Mouse (Mus musculus) right cerebral cortex, postnatal 14 days (tissue): ENCODE measurements around the gene Kcnmb4.

Experiments
- DNase-seq: peaks from one replicate; pipeline ENCODE4 v3.0.0; 2022

Gene Kcnmb4

GRCm38 (mm10) chr10:116450621-116451020 lies 23.1 kb downstream of the Kcnmb4 start:
- no peak for DNase-seq

- DNase-seq, result no peak
Measured at GRCm38 (mm10) chr10:116448166-116448565, 25.5 kb downstream of the Kcnmb4 start.

- no peak for DNase-seq
Measured at GRCm38 (mm10) chr10:116447176-116447575, 26.5 kb downstream of the Kcnmb4 start.

DNA sequence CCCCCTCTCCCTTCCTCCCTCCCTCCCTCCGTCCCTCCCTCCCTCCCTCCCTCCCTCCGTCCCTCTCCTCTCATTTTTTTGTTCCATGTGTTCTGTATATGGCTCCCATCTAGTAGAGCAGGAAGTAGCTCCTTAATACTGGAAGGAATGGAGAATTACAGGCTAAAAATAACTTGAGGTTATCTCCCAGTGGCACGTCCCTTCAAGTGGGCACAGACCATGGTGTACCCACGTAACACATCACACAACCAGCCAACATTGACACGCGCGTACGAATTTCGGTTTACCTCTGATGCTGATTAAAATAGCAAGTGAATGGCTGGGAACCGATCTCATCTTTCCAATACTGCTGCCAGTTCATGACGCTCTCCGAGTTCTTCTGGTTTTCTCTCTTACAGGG lies 27.6 kb downstream of the Kcnmb4 start:
- DNase-seq, result no peak

DNA sequence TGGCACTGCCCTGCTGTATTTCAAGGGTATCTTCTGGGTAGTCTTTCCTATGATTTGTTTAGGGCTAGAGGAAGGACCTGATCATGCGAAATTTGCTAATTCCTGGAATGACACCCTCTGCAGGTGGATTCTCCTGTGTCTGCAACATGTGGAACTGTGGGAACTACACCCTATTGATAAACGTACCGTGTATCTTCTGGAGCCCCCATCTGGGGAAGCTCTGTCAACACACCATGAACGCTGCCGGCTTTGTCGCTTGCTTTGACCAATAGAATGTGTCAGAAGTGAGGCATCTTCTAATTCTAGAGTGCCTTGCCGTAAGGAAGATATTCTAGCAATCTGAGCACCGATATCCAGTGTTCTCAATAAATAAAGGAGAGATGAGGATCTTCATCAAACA lies 28.9 kb downstream of the Kcnmb4 start:
- DNase-seq, result no peak

DNA sequence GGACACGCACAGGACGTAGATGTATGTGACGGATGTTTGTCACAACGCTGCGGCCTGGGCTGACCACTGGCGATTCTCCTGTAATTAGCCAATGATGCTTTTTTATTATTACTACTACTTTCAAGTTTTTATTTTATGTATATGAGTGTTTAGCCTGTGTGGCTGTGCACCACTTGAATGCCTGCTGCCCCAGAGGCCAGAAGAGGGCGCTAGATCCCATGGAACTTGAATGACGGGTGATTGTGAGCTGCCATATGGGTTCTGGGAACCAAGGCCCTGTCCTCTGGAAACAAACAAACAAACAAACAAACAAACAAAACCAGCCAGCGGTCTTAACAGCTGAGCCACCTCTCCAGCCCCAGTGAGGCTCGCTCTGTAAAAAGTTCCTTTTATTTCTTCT lies 29.3 kb downstream of the Kcnmb4 start:
- no peak for DNase-seq

GRCm38 (mm10) chr10:116440946-116441345 lies 32.7 kb downstream of the Kcnmb4 start:
- no peak for DNase-seq

DNA sequence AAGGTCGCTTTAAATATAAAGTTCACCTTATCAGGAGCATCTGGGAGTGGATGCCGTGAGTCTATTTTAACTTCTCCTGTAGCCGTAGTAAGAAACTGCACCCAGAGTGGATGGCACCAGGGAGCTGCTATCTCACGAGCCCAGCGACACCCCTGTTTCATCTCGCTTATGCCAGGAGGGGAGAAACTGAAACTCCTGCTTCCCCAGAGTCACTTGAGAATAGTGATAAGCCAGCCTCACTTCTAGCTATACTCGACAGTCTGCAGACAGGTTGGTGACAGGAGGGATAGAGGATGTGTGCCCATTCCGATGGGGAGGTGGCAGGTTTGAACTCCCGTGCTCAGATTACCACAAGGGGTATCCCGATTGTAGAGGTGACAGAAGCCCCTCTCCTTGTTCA lies 33.6 kb downstream of the Kcnmb4 start:
- no peak for DNase-seq

- DNase-seq, result no peak
Measured at GRCm38 (mm10) chr10:116435455-116435854, 38.2 kb downstream of the Kcnmb4 start.

- DNase-seq, result no peak
Measured at GRCm38 (mm10) chr10:116432421-116432820, 41.3 kb downstream of the Kcnmb4 start.

- DNase-seq, result peak; percentile 62
Measured at GRCm38 (mm10) chr10:116428026-116428780, 45.5 kb downstream of the Kcnmb4 start.

GRCm38 (mm10) chr10:116426176-116426575 lies 47.5 kb downstream of the Kcnmb4 start:
- DNase-seq, result no peak

DNA sequence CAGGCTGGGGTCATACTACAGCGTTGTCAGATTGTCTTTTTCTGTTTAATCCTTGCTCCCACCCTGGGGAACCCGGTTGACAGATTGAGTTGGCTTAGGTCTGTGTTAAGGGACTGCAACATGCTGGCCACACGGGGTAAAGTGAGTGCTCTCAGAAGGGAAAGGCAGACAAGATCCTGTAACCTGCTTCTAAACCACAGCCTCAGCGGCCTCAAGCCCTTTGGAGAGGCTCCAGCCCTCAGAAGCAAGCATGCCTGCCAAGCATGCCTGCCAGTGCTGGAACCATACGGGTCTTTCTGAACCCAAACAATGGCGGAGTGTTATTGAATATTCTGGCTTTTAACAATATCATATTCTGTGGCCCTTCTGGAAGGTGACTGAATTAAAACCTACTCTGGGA lies 48.8 kb downstream of the Kcnmb4 start:
- DNase-seq, result no peak

DNA sequence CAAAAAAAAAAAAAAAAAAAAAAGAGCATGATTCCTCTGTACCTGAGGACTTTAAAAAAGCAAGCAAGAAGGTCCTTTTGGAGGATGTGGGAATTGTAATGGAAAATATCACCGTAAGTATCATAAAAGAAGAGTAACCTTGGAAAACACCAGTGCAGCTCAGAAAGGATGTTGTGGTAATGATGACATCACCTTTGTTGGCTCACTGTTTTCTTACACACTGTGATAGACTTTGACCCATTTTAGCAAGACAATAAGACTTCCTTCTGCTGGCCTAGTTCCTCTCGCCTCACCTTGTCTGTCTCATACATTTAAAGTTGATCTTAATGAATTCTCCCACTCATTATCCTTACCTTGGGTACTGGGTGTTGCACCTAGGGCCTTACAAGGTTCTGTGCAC lies 51.1 kb downstream of the Kcnmb4 start:
- no peak for DNase-seq

DNA sequence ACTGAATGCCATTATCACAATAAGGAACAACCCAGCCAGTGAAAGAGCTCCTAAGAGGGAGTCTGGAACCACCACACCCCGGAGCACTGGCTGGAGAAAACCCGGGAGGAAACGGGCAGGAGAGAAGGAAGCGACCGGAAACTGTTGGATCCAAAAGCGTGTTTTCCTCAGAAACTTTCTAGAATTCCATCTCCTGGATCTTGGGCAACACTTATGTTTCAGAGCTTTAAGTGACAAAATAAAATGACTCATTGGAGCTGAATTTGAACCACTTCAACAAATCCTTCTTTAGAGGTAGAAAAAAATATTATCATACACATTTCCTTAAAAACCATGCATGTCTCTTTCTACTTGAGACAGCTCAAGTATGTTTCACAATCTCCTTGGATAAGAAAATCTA lies 52.7 kb downstream of the Kcnmb4 start:
- no peak for DNase-seq

DNA sequence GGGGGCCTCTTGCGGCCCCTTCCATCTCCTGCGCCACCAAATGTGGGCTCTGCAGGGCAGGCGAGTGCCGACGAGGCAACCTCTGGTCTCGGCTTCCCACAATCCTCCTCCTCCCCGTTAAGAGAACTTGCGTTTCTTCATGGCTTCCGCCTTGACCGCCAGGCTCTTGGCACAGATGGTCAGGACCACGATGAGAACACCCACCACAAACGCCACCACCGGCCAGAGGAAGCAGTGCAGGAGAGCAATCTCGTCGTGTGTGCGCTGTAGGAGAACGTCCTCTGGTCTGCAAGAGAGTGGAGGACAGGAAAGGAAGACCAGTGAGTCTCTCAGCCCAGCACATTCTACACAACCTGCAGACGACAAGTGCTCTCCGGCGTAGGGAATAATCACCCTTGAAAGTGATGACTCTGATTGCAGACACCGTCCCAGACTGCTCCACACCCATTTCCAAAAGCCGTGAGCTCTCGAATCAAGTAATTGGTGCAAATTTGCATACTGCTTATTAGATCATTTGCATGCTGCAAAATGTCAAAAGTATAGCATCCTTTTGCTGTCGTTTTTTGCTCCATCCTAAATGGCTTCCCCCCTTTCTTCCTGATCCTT lies 55.5 kb downstream of the Kcnmb4 start:
- DNase-seq, result no peak

DNA sequence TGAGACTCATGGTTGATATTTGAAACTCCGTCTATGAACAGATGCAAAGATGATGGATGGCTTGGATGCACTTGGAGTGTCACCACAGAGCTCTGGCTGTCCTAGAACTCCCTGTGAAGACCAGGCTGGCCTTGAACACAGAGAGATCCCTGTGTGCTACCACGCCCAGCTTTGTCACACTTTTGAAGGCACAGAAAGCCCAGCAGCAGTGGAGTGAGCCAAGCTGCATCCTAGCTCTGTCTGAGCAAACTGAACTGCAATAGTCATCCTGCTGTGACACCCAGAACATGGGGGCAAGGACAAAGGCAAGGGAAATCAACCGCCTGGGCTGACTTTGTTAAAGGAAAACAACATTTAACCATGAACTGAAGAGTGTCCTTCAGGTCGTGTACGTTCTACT lies 57.0 kb downstream of the Kcnmb4 start:
- no peak for DNase-seq

DNA sequence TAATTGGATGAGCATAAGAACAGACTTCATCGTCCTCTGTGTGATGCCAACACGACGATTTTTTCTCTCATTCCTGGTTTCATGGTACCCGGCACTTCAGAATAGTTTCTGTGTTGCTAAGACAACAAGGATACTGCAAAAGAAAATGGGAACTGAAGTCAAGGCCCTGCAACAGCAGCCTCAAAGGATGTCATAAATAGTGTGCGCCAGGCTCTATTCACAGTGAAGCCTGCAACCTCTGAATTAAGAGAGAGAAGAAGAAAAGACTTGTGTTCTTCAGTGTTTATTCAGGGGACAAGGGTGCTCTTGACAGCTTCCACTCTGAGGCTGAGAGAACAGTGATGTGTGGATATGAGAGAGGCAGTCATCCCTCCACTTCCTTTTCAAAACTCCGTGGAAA lies 57.5 kb downstream of the Kcnmb4 start:
- no peak for DNase-seq

DNA sequence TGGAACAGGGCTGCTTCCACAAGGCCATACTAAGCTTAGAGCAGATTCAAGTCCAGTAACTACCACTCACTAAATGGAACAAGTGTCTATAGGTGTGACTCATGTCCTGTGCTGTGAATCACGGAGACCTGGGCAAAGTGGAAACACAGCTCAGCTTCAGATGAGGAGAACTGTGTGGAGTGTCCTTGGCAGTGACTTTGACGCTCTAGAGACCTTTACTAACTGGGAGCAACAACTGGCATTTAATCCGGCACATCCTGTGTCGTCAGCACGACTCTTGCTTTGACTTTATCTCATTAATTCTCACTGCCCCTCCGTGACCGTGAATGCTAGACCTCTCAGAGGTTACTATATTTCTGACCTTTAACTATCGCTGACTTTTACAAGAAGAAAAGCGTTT lies 62.9 kb downstream of the Kcnmb4 start:
- no peak for DNase-seq

- no peak for DNase-seq
Measured at GRCm38 (mm10) chr10:116407684-116408359, 65.9 kb downstream of the Kcnmb4 start.

GRCm38 (mm10) chr10:116405011-116405410 lies 68.7 kb downstream of the Kcnmb4 start:
- DNase-seq, result no peak

DNA sequence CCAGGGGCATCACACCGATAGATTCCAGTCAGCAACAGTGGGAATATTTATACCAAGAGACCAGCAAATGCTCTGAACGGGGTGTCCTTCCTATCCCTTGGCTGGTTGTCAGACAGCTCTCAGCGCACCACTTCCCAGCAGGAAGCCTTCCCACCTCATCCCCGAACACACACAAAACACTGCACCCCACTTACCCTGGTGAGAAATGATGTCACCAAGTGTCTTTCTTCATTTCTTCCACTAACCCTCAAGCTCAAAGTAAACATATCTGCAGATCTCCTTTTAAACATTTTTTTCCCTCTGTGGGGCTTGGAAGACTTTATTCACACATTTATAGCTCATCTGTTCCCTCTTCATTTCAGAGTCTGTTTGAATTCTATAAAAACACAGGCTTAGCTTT lies 70.0 kb downstream of the Kcnmb4 start:
- no peak for DNase-seq

DNA sequence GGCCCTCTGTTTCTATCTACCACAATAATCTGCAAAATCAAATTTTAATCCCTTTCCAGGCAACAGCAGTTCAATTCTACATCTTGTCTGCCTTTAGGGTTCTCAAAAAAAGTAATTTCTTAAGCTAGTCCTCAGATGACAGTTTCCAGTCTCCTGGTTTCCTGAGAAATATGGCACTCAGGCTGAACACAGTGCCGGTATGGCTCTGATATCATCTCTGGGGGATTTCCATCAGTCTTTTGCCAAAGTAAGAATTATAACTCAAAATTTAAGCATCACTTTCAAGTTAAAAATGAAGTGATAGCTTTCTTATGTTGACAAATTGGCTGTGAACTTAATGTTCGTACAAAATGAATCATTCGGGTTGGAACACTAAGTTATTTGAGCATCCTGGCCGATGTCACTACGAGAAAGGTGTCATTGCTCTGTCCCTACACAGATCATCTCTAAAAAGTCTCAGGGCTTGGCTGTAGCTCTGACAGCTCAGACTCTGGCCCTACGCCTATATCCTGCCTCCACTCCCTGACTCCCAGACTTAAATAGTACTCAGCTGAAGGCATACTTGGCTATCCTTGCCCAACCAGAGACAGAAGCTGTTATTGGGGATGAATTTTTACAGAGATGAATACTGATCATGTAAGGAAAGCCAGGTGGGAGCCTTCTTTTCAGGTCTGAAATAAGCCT lies 70.8 kb downstream of the Kcnmb4 start:
- DNase-seq, result no peak

DNA sequence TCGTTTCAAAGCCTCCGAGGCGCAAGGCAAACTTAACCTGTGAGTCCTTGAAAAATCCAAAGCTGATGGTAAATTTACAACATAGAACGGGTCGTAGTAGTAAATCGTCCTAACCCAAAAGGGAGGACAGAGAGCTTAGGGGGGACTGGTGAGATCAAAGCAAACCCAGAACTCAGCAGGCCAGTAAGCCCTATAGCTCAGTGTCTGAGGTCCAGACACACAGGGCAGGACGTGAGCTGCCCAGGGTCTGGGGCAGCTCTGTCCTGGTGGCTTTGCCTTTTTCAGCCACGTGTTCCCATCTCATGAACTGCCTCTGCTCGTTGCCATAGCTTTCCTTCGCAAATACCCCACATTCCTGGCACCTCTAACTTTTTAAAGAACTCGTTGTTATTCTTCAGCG lies 75.7 kb downstream of the Kcnmb4 start:
- DNase-seq, result no peak
